Mouse (Mus musculus): ENCODE data around the gene Kif1a. TPM values are rescaled to one million over a fixed set of nuclear protein-coding genes. Genes with fewer than 3 reads are reported as not detected.

Gene Kif1a
- total RNA-seq, 4 experiments from 2014 or later, result 1.1 to 2.2 (median 1.3) TPM

GRCm38 (mm10) chr1:93098956-93099355 is 2.8 kb downstream of the Kif1a start:
- no peak for DNase-seq (ENCODE audit: low spot score)

GRCm38 (mm10) chr1:93092582-93092981 is 9.2 kb downstream of the Kif1a start:
- DNase-seq (ENCODE audit: low spot score), result no peak

DNA sequence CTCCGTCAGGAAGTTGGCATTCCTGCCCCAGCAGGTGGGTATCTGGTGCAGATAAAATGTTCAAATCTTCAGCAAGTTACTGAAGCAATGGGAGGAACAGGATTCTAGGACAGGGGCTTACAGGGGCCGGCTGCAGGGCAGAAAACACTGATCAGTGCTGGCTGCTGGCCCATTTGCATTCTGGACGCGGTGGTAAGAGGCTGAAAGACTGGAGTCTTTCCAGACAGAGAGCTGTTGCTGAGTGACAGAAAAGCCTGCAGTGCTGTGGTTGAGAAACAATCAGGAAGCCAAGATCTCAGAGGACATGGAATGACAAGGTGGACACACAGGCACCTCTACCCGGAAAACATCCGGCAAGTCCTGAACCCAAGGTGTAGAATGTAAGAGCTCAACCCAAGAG is 16.6 kb downstream of the Kif1a start:
- DNase-seq (ENCODE audit: low spot score), result peak; percentile 11

DNA sequence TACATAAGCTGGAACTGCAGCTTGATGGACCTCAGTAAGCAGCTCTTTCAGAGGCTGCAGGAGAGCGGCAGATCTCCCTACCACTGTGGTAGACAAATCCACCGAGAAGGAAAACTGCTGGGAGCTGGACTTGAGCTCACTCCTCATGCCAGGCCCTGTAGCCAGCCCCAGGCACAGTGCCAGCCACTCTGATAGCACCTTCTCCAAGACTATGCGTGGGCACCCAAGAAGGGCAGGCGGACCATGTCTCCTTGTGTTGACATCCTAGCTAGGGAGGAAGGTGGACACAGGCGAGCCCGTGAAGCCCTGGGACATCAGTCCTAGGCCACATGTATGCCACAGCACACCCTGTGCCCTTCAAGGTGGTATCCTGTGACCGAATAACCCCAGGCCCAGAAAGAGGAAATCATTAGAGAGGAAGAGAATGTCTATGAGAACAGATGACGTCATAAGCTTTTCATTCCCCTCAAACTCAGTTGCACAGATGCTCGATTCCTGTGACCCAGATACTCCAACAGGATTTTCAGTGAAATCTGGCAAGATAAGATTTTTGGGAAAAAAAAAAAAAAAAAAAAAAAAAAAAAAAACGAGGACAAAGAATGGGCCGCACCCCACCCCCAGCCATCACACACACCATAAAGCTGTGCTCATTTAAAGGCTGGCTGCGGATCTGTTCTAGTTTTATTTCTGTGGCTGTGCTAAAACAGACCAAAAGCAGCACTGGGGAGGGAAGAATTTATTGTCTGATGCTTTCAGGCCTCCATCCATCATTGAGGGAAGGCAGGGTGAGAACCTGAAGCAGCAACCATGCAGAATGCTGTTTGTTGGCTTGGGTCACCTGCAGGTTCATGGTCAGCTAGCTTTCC is 18.1 kb downstream of the Kif1a start:
- no peak for DNase-seq (ENCODE audit: low spot score)

- DNase-seq (ENCODE audit: low spot score), result no peak
Observed at GRCm38 (mm10) chr1:93082121-93082520, 19.6 kb downstream of the Kif1a start.

DNA sequence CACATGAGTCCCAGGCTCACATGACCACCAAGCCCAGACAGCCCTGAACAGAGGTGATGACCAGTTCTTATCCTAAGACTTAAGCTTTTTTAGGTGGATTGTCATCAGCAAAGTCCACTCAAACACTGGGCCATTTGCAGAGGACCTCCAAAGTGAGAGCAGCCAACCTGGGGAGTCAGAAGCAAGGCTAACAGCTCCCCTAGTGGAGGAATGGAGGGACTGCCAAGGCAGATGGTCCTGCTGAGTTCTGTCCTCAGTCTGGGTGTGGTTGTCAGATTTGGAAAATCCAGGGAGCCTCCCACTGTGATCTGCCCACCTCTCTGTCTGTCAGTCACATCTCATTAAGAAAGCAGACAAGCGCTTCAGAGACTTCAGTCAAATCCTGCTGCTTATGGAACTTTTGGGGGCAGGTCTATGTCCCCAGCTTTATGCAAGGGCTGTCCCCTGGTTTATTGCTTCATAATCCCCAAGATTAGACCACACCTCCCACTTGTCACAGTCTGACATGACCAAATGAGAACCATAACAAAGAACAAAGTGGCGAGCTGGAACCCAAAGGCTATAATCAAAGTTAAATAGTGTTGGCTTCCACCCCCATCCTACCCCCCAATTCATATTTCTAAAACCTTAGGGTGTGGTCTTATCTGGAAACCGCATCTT is 20.7 kb downstream of the Kif1a start:
- DNase-seq (ENCODE audit: low spot score), result peak; percentile 34

DNA sequence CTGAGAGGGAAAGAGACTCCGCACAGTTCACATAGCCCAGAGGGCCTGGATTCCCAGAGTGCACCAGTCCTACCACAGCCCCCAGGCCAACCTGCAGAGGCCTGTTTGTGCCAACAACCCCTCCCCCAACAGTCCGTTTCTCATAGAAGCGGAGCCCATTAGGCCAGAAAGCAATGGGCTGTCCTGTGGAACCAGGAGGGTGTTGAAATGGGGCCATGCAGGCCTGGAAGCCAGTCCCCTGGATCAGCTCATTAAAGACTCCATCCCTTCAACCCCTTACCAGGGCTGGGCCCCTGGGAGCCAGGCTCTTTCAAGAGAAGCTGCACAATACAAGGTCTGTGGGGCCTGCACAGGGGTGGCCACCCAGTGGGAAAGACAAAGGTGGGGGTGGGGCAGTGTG is 22.1 kb downstream of the Kif1a start:
- DNase-seq (ENCODE audit: low spot score), result no peak

DNA sequence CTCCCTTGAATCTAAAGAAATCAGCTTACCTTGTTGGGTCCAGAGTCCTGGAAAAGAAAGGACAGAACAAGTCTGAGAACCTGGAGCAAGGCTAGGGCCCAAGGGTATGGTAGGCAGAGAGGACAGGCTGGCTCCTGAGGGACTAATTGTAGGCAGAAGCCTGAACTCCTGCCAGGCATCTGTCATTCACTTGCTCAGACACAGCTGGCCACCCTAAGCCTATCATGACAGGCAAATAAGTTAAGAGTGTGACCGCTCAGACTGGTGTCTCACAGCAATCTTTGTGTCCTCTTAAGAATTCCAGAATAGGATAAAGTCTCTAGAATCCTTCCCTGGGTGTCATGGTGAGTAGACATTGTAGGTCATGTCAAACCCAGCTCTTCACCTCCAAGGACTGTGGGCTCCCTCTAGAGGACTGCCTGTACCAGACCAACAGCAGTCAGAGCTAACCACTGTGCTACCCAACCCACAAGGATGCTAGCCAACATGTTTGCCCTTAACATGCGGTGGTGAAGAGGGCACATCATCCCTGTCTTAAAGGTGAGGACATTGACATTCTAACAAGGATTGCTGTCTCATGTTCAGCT is 29.4 kb downstream of the Kif1a start:
- DNase-seq (ENCODE audit: low spot score), result peak; percentile 10

DNA sequence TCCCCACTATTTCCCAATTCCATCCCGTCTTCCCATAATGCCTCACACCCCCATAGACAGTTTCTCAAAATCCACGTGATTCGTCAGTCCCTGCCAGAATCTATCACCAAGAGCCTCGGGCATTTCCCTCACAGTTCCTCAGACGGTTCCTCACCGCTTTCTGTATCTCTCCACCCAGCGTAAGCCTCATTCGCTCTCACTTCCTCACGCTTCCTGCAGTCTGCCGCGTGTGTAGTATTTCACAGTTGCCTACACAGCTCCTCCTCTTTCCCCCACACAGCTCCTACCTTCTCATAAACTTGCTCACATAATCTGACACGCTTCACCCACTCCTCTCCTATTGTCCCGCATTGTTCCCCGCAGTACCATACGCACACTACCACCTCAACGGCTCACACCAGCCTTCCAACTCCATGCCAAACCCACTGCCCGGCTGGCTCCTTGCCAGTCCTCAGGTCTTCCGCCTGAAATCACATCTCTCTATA is 30.2 kb downstream of the Kif1a start:
- DNase-seq (ENCODE audit: low spot score), result peak; percentile 6

DNA sequence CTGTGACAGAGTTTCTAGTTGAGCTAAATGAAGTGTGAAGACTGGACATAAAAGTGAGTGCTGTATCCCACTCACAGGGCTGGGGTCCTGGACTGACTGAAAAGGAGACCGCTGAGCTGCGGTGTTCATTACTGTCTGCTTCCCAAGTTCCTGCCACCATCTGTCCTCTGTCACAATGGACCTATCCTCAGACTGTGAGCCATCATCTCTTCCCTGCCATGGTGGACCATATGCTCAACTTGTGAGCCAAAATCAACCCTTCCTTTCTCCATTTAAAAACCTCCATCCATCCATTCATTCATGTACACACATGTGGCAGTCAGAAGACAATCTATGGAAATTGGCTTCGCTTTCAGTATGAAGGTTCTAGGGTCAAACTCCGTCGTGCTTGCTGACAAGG is 30.9 kb downstream of the Kif1a start:
- no peak for DNase-seq (ENCODE audit: low spot score)

DNA sequence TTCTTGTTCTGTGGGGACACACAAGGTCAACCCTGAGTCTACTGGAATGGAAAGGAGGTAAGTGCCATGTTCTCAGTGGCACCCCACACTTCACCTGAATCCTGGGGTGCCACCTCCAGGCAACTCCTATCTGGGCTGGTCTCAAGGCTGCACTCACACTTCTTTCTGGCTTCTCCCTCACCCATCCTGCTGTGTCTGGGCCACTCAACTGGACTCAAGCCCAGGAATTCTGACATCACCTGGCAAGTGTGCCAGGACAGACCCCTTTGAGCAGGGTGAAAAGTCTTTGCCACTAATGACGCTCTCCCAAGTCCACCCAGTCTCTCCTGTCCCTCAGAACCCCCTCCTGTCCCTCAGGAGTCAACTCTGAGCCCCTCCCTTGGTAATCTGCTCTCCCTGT is 33.2 kb downstream of the Kif1a start:
- no peak for DNase-seq (ENCODE audit: low spot score)

GRCm38 (mm10) chr1:93065654-93066053 is 36.1 kb downstream of the Kif1a start:
- no peak for DNase-seq (ENCODE audit: low spot score)

DNA sequence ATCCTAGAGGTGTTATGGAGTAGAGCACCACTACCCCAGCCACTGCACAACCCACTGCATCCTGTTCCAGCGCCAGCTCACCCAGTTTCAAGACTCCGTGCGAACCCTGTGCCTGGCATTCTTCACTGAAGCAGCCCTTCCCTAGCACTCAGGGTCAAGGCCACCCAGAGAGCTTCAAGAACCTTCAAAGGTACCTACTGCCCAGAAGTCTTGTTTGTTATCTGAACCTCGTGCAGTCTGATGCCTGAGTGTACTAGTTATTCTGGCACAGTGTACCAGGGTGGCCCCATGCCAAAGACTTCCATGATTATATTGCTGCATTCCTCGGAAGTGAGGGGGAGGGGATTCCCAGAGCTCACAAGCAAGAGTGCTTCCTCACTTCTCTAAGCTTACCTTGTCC is 38.1 kb downstream of the Kif1a start:
- DNase-seq (ENCODE audit: low spot score), result no peak

GRCm38 (mm10) chr1:93051124-93051833 is 50.5 kb downstream of the Kif1a start:
- no peak for DNase-seq (ENCODE audit: low spot score)

DNA sequence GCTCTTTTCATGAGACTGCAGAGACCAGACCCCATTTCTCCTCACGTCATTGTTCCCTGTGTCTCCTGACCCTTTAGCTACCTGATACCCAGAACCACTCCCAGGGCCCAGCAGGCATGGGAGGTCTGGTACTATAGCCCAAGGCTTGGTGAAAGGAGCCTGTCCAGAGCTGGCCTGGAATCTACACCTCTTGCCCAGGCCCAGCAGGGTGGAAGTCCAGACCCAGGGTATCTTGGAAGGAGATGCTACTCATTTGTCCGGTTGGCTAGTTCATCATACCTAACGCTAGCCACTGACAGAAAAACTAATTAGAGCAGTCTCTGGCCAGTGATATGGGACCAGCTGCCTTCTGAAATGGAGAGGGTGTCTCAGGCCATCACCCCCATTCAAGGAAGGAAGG is 51.7 kb downstream of the Kif1a start:
- no peak for DNase-seq (ENCODE audit: low spot score)

- DNase-seq (ENCODE audit: low spot score), result no peak
Observed at GRCm38 (mm10) chr1:93046153-93046789, 55.5 kb downstream of the Kif1a start.

DNA sequence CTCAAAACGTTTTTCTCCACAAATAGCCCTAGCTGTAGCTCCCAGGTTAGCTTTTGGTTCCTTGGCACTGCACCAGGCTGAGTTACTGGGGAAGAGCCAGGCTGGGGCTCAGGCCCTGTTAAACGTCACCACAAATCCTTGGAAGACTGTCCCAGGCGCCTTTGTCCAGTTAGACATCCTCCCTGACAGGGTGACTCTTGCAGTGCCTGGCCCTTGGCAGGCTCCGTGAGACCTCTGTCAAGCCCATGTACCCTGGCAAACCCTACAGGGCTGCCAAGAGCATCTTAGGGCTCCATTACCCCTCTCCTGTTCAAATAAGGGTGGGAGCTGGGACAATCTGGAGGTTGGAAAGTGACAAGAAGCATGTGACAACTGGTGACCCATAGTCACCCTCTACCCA is 65.8 kb downstream of the Kif1a start:
- DNase-seq (ENCODE audit: low spot score), result no peak

DNA sequence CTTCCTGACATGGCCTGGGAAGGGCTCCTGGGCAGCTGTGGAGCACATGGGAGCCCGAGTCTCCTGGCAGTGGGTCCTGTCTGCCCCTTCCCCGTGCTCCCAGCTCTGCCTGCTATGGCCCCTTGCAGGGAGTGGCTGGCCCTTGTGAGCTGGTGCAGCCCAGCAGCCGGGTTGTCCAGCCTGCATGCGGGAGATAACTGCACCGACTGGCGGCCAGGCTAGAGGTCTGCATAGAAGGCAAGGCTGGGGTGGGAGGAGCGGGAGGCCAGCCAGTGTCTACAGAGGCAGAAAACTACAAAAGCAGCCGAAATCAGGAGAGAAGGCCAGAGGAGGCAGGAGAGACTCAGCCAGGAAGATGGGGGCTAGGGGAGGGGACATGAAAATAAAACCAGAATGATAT is 67.8 kb downstream of the Kif1a start:
- no peak for DNase-seq (ENCODE audit: low spot score)

DNA sequence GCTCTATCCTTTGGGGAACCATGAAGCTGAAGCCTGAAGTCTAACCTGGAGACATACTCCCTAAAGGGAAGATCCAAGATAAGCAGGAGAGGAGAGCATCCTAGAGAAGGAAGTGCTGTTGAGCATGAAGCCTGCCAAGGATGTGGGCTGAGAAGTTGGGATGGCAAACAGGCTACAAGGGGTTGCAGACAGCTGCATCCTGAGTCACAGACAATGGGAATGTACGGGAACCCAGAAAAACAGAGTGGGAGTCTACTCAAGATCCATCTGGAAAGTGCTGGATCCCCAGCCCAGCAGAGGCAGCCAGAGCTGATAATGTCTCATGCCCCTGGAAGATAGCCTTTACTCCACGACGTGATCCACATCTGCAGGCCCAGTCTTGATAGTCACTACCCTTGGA is 70.6 kb downstream of the Kif1a start:
- no peak for DNase-seq (ENCODE audit: low spot score)

- DNase-seq (ENCODE audit: low spot score), result no peak
Observed at GRCm38 (mm10) chr1:93030060-93030459, 71.7 kb downstream of the Kif1a start.

DNA sequence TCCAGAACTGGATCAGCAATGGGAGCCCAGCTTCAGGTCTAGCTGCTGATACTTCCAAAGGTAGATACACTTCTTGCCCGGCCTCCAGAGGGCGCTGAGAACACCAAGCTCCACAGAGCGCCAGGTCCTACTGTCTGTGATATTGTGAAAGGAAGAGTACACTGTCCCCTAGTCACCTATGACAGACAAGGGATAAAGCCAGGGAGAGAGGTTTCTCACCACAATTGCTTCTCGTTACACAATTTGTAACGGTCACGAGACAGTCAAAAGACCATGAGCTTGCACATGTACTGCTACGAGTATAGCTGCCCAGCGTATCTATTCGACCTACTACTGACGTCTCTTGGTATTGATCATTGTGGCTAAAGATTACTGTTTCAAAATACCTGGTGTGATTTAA is 72.4 kb downstream of the Kif1a start:
- no peak for DNase-seq (ENCODE audit: low spot score)

- no peak for DNase-seq (ENCODE audit: low spot score)
Observed at GRCm38 (mm10) chr1:93026600-93026999, 75.2 kb downstream of the Kif1a start.

All from heart, adult 8-10 months (tissue).